Mouse (Mus musculus): ENCODE data around the gene Vmn1r200.
"Not testable (repeated sequence)": the region's sequence is repeated elsewhere in the genome, so short reads cannot be mapped to it uniquely, and the experiment has no call there.

The Vmn1r200 gene

DNA sequence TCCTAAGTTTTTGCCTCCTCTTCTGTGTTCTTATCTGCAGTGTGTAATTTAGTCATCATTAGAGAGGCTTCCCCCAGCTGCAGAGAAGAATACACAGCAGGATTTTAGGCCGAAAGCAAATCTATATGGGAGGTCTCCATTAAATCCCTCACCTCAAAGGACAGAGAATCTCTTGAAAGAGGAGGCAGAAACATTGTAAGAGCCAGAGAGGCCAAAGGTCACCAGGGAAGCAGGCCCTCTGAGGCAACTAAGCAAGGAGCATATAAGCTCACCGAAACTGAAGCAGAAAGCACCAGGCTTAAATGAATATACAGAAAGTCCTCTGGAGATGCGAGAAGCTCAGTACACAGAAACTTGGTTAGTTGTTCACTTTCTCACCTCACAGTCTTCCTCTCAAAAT, at the start of gene Vmn1r200:
Vmn1r200 (plus strand) TSS at position 301 of the 400 bp plus-strand sequence.
- no peak for DNase-seq (ENCODE audit: low spot score)

DNA sequence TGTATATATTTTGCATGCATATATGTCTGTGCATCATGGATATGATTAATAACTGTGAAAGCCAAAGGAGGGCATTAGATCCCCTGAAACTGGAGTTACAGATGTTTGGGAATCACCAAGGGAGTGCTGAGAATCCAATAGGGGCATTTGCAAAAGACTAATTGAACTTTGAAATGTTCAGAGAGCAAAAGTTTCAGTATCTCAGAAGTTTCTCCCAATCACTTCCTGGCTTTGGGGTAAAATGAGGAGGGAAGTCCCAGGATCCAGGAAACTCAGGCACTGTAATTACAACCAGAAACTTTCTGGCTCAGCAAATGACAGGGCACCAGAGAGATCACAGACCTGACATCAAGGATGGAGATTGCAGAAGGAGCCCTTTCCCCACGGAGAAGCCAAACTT, 40.1 kb upstream of the Vmn1r200 start, which contains the start of gene Vmn1r198:
Vmn1r198 (plus strand) TSS at position 301 of the 400 bp plus-strand sequence.
- DNase-seq (ENCODE audit: low spot score) = no peak

DNA sequence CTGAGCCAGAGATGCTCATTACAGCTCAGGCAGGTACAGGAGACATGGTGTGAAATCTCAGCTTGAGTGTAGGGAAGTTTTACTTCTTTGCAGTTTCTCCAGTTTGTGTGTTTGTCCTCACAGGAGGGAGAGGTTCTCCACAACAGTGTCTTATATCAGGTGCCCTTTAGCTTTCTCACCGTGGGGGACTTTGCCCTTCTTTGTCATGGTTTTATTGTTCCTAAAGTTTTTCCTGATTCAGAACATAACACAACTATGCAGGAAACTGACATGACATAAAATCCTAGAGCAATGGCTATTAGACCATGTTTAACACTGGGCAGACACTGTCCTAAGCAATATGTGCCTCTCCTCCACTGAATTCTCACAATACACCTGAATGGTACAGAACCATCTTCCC, 39.4 kb upstream of the Vmn1r200 start:
- no peak for DNase-seq (ENCODE audit: low spot score)

DNA sequence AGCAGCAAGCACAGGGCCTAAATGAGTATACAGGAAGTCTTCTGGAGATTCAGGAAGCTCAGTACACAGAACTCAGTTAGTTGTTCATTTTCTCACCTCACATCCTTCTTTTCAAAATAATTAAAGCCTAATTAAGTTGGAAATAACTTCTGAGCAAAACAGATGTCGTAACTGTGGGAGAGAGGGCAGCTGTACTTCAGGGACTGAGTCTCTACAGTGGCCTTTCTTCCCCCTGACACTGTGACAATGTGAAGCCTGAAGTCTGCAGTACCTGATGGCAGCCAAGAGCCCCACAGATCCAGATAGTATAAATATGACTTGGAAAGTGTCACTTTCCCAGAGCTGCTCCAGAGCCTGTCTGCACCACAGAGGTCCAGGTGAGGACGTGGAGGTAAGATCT, 10.7 kb upstream of the Vmn1r200 start, which contains the start of gene Vmn1r199:
Vmn1r199 (plus strand) TSS at position 301 of the 400 bp plus-strand sequence.
- DNase-seq (ENCODE audit: low spot score) = no peak

DNA sequence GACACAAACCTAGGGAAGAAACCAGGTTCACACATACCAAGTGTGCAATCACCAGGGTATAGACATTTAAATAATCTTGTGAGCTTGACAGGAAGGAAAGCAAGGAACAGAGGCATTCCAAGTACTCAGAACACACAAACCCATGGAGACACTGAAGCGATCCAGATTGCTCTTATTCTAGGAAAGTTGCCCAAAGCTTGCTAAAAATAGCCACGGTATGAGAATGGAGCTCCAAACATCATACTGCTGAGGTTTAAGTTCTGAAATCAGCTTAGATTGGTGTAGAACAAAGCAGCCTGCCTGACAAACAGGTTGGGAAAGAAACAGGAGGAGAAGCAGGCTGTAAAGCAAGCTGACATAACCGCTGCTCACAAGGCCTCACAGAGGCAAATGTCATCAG, 9.0 kb upstream of the Vmn1r200 start:
- not testable (repeated sequence) for DNase-seq (ENCODE audit: low spot score)

DNA sequence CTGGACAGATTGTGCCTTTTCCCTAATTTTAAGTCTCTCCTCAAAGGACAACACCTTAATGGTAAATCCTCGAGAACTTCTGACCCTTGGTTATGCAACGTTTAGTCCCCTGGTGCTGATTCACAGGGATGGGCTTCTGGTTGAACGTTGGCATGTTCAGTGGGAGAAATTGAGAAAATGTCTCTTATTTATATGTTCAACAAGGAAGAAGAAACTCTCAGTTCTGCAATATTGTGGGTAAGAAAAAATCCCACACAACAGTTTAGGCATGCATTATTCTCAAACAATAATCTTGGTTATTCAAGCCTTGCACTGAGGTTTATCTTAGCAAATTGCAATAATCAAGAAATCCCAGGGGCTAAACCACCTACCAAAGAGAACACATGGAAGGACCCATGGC, 6.8 kb upstream of the Vmn1r200 start:
- DNase-seq (ENCODE audit: low spot score) = no peak

DNA sequence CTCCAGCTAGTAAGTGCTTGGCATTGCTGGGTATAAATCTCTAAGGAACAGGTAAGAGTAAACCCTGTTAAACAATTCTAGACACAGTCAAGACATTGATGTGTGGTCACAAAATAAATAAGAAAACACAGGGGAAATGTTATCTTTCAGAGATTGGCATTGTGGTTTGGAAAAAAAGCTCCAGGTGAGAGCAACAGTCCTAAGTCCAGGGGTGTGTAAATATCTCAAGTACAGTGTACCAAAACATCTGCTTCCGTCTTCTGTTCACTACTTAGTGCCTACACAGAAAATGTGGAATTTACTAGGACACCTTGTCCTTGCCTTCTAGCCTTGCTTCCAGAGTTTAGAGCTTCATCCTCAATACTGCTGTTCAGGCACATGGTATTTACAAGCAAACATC, 3.1 kb upstream of the Vmn1r200 start:
- DNase-seq (ENCODE audit: low spot score) = no peak

DNA sequence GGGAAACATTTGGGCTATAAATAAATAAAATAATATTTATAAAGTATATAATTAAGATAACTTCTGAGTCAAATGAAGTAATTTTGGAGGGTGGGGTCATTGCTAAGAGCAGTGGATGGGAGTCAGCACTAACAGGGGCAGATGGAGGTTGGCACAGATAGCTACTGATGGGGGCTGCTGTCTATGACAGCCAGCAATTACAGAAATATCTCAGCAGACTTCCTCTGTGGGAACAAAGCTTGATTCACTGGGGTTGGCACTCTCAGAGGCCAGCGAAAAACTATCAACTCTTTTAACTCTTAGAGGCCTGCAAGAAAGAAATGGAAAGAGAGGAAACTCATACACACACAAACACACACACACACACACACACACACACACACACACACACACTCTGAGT, 12.8 kb downstream of the Vmn1r200 start:
- DNase-seq (ENCODE audit: low spot score) = no peak

Measured in testis, postnatal 10 days (tissue).